Mouse (Mus musculus) olfactory bulb, adult 2 months (tissue): Measurements from ENCODE around the gene Icmt.

Experiments
- CTCF ChIP-seq: fragments of 200-500 bp; IDR thresholded peaks from 2 replicates; pipeline ENCODE4 v1.5.1; 2012; ENCODE audit warnings: low read depth, mild to moderate bottlenecking, low read length, moderate library complexity; ENCODE audit not compliant: insufficient read depth
- POLR2A ChIP-seq: fragments of 200-500 bp; IDR thresholded peaks from 2 replicates; pipeline ENCODE4 v1.6.1; 2012; ENCODE audit warnings: mild to moderate bottlenecking, low read depth, low read length, moderate library complexity; ENCODE audit not compliant: insufficient read depth

GRCm38 (mm10) chr4:152290991-152291390 lies 6.0 kb upstream of the Icmt start:
- no peak for TF ChIP-seq CTCF
- TF ChIP-seq POLR2A: no peak
